ENCODE assay signal across 12 mouse cellular contexts in the genomic region with DNA sequence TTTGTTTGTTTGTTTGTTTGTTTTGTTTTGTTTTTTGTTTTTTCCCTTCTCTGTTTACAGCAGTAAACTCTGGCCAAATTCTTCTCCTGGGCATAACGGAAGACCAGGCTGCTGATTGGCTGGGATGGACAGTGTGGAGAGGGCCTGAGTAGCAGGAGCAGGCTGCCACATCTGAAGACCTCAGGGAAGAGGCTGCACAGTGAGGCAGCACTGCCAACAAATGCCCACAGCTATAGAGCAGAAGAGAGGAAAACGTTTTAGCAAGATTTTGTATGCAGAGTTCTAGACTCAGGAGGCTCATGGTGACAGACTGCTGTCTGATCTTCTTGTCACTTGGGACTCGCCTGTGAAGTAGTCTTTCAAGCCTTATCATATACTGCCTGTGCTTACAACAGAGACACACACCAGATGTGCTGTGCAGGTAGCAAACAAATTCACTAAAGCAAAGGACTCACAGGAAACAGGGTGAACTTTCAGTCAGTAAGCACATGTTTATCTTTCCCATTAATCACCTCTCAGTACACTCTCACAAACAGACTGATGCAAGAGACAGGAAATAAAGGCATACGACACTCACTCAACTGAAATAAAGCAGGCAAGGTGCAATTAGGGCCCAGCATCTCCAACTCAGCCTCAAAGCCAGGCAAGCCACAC. TPM values are rescaled to one million over a fixed set of nuclear protein-coding genes. Genes with fewer than 3 reads are reported as not detected.
A peak's percentile ranks its signal among the peaks of the same experiment; 100 is the strongest.
DNase-seq lines count a peak whose midpoint lies in the region; ATAC-seq and TF ChIP-seq lines count a peak whose summit lies in the region.
"Had no signal": no experiment of that assay in that cellular context is flagged by ENCODE, and none has a peak within 500 bp of the region (broad histone marks: within the 10 kb centered on the region; RNA-seq: fewer than 3 reads in every experiment).

No protein-coding gene starts in this region.

- H3K36me3 ChIP-seq in midbrain, embryonic 14.5 days (ENCODE audit: control insufficient read depth, insufficient read depth, low read length) = 0 out of 2 replicates have a peak, but pooled peaks cover 4% of the 10 kb centered on the region
- no peaks in the 10 kb centered on the region for H3K36me3 ChIP-seq in midbrain, embryonic 13.5 days
- no peaks in the 10 kb centered on the region for H3K36me3 ChIP-seq in liver, embryonic 14.5 days (replicated peaks; ENCODE audit: control insufficient read depth, insufficient read depth, low read depth)
- H3K36me3 ChIP-seq: hindbrain, embryonic 15.5 days had no signal

- 63% methylated on average over 4 of the region's 4 CpGs for WGBS in midbrain, embryonic 14.5 days
- 61% methylated on average over 4 of the region's 4 CpGs for WGBS in midbrain, embryonic 13.5 days
- 25% methylated on average over 4 of the region's 4 CpGs for WGBS in liver, embryonic 14.5 days (ENCODE audit: insufficient replicate concordance)

- no peak overlapping the region for H3K4me3 ChIP-seq in midbrain, embryonic 14.5 days (replicated peaks; ENCODE audit: low read depth, low read length)
- no peak overlapping the region for H3K4me3 ChIP-seq in midbrain, embryonic 13.5 days (replicated peaks)
- no peak overlapping the region for H3K4me3 ChIP-seq in liver, embryonic 14.5 days (ENCODE audit: insufficient read depth in 1 of 2, low read depth in 2 of 2, low read length in 2 of 2)
- H3K4me3 ChIP-seq: forebrain, embryonic 13.5 days; hindbrain, embryonic 15.5 days had no signal

- H3K9me3 ChIP-seq in midbrain, embryonic 14.5 days (ENCODE audit: control insufficient read depth, low read length) = no peaks in the 10 kb centered on the region
- H3K9me3 ChIP-seq in midbrain, embryonic 13.5 days = no peaks in the 10 kb centered on the region
- H3K9me3 ChIP-seq in liver, embryonic 14.5 days (ENCODE audit: control insufficient read depth, low read length) = no peaks in the 10 kb centered on the region
- H3K9me3 ChIP-seq: forebrain, embryonic 13.5 days; hindbrain, embryonic 15.5 days had no signal

- no peak overlapping the region for H3K9ac ChIP-seq in midbrain, embryonic 14.5 days (replicated peaks; ENCODE audit: low read length)
- no peak overlapping the region for H3K9ac ChIP-seq in midbrain, embryonic 13.5 days (replicated peaks)
- no peak overlapping the region for H3K9ac ChIP-seq in liver, embryonic 14.5 days (replicated peaks)
- H3K9ac ChIP-seq: forebrain, embryonic 13.5 days; hindbrain, embryonic 15.5 days had no signal

- no peak for TF ChIP-seq EP300 in liver, embryonic 14.5 days (IDR thresholded peaks at IDR 0.05; ENCODE audit: low read depth)

- no peak for TF ChIP-seq CTCF in liver, embryonic 14.5 days (IDR thresholded peaks at IDR 0.05; ENCODE audit: low read depth)

- no peaks in the 10 kb centered on the region for H3K4me1 ChIP-seq in midbrain, embryonic 14.5 days (ENCODE audit: control insufficient read depth, insufficient read depth, low read length)
- no peaks in the 10 kb centered on the region for H3K4me1 ChIP-seq in midbrain, embryonic 13.5 days (replicated peaks)
- H3K4me1 ChIP-seq in liver, embryonic 14.5 days (replicated peaks; ENCODE audit: control insufficient read depth in 2 of 2, insufficient read depth in 2 of 2, low read length in 1 of 2) = peaks cover 16 to 20% of the 10 kb centered on the region in 2 experiments
- H3K4me1 ChIP-seq: forebrain, embryonic 13.5 days; hindbrain, embryonic 15.5 days had no signal

- no peak overlapping the region for H3K4me2 ChIP-seq in midbrain, embryonic 14.5 days (ENCODE audit: low read length)
- no peak overlapping the region for H3K4me2 ChIP-seq in midbrain, embryonic 13.5 days (replicated peaks)
- H3K4me2 ChIP-seq in liver, embryonic 14.5 days (ENCODE audit: low read depth) = no peak overlapping the region
- H3K4me2 ChIP-seq: forebrain, embryonic 13.5 days; hindbrain, embryonic 15.5 days had no signal

- H3K27me3 ChIP-seq in midbrain, embryonic 14.5 days (ENCODE audit: control insufficient read depth, insufficient read depth, low read length) = no peaks in the 10 kb centered on the region
- H3K27me3 ChIP-seq in midbrain, embryonic 13.5 days = no peaks in the 10 kb centered on the region
- no peaks in the 10 kb centered on the region for H3K27me3 ChIP-seq in liver, embryonic 14.5 days (ENCODE audit: control insufficient read depth, insufficient read depth, low read length)
- H3K27me3 ChIP-seq: forebrain, embryonic 13.5 days; hindbrain, embryonic 15.5 days had no signal

- H3K27ac ChIP-seq in midbrain, embryonic 14.5 days (replicated peaks; ENCODE audit: low read depth, low read length) = 0 out of 2 replicates have a peak overlapping the region, but pooled peaks have one; percentile 1
- no peak overlapping the region for H3K27ac ChIP-seq in midbrain, embryonic 13.5 days
- peak overlapping the region; percentile 13; the same call in 1 of the 2 replicates for H3K27ac ChIP-seq in liver, embryonic 14.5 days
- H3K27ac ChIP-seq: forebrain, embryonic 13.5 days; hindbrain, embryonic 15.5 days had no signal

- peak; percentile 15 for DNase-seq in midbrain, embryonic 14.5 days
- peak; percentile 88 for DNase-seq in MN1 (ENCODE audit: low spot score)
- peak in 1 of 3 experiments; percentile 31 for DNase-seq in liver, embryonic 14.5 days (ENCODE audit: low read depth in 3 of 3, low spot score in 3 of 3)
- DNase-seq in thymus, postnatal 4 days = peak; percentile 18
- DNase-seq in cerebellum, adult 8-10 months = no peak
- DNase-seq: adrenal gland, postnatal 10 days; heart, adult 11 months; kidney, postnatal 14 days had no signal

- no peak for ATAC-seq in midbrain, embryonic 14.5 days (ENCODE audit: low FRiP score, low TSS enrichment)
- ATAC-seq in midbrain, embryonic 13.5 days = no peak
- peak; percentile 51 for ATAC-seq in liver, embryonic 14.5 days (ENCODE audit: insufficient read depth)
- no peak for ATAC-seq in granulocyte monocyte progenitor cell, adult 5-6 weeks (replicated peaks; ENCODE audit: poor library complexity, severe bottlenecking)
- ATAC-seq: forebrain, embryonic 13.5 days had no signal

RNA-seq across cellular contexts. Expression of a gene that starts 49.0 kb away (rescaled TPM):
- 5.5 and 6.6 TPM in 2 replicates for polyA plus RNA-seq in midbrain, embryonic 14.5 days (2014; fragmentation: Nextera tagmentation; extraction: Ambion mirVana)
- polyA plus RNA-seq in midbrain, embryonic 13.5 days (2015; fragmentation: Nextera tagmentation; extraction: Ambion mirVana) = 6.5 and 6.7 TPM in 2 replicates
- polyA plus RNA-seq in liver, embryonic 14.5 days (2012; rRNA removed) = 4.3 and 4.6 TPM in 2 replicates
- polyA plus RNA-seq in liver, embryonic 14.5 days (2014; fragmentation: Nextera tagmentation; extraction: Ambion mirVana) = 2.9 and 3.3 TPM in 2 replicates
- total RNA-seq in granulocyte monocyte progenitor cell, adult 5-6 weeks (2014; fragmentation: Nextera tagmentation) = 81.3 and 84.3 TPM in 2 replicates
- total RNA-seq in granulocyte monocyte progenitor cell, adult 5-6 weeks (2017) = 63.3 and 67.0 TPM in 2 replicates

RNA-seq across cellular contexts. Expression of a gene that starts 50.8 kb away (rescaled TPM):
- 8.1 and 12.4 TPM in 2 replicates for polyA plus RNA-seq in midbrain, embryonic 14.5 days (2014; fragmentation: Nextera tagmentation; extraction: Ambion mirVana)
- 8.5 and 10.7 TPM in 2 replicates for polyA plus RNA-seq in midbrain, embryonic 13.5 days (2015; fragmentation: Nextera tagmentation; extraction: Ambion mirVana)
- polyA plus RNA-seq in liver, embryonic 14.5 days (2012; rRNA removed) = 9.4 and 13.0 TPM in 2 replicates
- polyA plus RNA-seq in liver, embryonic 14.5 days (2014; fragmentation: Nextera tagmentation; extraction: Ambion mirVana) = 12.1 and 16.3 TPM in 2 replicates
- total RNA-seq in granulocyte monocyte progenitor cell, adult 5-6 weeks (2014; fragmentation: Nextera tagmentation) = 58.3 and 65.0 TPM in 2 replicates
- total RNA-seq in granulocyte monocyte progenitor cell, adult 5-6 weeks (2017) = 79.6 and 108 TPM in 2 replicates
